Mouse (Mus musculus): ENCODE measurements around the gene Retreg1.

Retreg1 gene

DNA sequence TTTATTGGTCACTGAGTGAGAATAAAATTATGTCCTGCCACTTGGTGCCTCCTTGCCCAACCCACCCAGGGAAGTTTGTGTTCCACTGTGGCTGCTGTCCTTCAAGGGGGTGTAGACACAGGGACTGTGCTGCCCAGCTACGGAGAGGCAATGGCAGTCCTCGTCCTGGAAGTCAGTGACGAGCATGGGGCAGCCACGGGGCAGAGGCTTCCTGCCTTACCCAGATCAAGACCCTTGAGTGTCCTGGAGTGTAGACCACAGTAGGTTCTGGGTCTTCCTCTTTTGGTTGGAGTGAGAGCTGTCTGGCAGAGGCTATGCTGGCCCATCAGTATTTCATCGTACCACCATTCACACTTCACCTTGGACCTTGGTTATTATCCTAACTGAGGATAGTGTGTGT is 37.2 kb downstream of the Retreg1 start:
- no peak for DNase-seq (ENCODE audit: low spot score in 2 of 2)

DNA sequence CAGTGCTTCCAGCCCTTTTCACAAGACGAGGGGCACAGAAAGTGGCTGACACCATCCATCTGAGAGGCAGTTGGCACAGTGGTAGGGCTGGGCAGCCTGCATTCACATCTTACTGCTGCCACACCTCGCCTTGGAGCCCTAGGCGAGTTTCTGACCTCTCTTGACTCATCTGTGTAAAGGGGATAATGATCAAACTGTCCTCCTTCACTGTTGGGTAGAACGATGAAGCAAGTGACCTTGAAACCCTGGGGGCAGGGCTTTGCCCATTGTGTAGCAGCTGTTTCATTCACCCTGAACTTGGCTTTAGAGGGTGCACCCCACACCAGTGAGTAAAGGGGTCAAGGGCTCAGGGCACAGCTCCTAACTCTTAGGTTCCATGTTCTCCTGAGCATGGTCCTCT is 39.0 kb downstream of the Retreg1 start:
- no peak for DNase-seq (ENCODE audit: low spot score in 2 of 2)

DNA sequence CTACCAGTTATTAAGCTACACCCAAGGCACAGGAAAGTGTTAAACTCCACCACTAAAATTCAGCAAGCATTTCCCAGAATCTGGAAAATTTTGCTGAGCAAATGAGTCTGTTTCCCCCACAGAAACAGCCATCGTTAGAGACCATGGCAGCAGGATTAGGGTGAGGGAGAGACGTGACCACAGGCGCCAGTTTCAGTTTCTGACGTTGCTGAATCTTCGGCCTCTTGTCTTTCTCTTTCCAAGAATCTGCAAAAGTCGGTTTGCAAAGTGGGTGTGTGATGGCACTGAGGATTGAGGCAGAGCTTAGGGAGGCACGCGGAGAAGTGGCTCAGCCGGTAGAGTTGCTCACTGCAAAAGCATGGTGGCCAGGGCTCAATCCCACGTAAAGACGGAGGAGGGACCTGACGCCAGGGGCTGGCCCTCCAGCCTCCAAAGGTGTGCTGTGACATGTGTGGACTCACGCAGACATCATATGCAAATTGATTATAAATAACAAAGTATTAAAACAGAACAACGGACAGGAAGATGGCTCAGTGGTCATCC is 41.5 kb downstream of the Retreg1 start:
- DNase-seq (ENCODE audit: low spot score in 2 of 2) = no peak

DNA sequence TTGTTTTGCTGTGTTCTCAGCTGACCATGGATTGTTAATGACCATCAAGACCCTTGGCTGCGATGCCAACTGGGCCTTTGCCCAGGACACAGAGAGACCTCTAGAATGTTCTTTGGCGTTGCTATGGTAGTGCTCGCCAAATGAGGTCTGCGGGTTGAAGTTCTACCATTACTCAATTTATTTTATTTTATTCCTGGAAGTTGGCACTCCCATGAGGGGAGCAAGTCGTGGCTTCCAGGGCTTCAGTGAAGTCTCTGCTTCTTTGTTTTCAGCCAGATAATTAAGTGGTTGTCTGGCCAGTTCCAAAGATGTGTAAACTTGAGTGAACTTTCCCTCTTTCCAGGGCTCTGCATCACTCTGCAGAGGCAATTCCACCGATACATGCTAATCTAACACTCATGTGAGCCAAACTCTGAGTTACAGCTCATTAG is 43.6 kb downstream of the Retreg1 start:
- peak; percentile 86 for DNase-seq (ENCODE audit: low spot score in 2 of 2)

DNA sequence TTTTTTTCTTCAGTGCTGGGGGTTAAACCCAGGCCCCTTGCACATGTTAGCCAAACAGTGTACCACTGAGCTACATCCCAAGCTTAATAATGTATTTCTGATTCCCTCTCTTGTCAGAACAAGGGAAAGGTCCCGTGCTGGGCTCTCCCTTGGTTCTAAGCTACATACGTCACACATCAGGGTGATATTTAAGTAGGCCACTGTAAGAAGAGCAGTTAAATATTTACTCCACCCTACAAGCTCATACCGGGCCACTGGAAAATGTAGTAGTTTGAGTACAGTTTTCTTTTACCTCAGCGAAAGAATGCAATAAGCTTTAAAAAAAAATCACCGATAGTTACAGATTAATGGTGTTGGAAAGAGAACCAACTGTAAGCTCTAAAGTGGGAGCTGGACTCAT is 46.9 kb downstream of the Retreg1 start:
- DNase-seq (ENCODE audit: low spot score in 2 of 2) = no peak

GRCm38 (mm10) chr15:25891556-25891955 is 48.6 kb downstream of the Retreg1 start:
- DNase-seq (ENCODE audit: low spot score in 2 of 2) = peak; percentile 55 to 58

GRCm38 (mm10) chr15:25893327-25893726 is 50.3 kb downstream of the Retreg1 start:
- DNase-seq (ENCODE audit: low spot score in 2 of 2) = no peak

- DNase-seq (ENCODE audit: low spot score in 2 of 2) = no peak
Observed at GRCm38 (mm10) chr15:25896783-25897182, 53.8 kb downstream of the Retreg1 start.

GRCm38 (mm10) chr15:25897617-25898016 is 54.6 kb downstream of the Retreg1 start:
- DNase-seq (ENCODE audit: low spot score in 2 of 2) = no peak

DNA sequence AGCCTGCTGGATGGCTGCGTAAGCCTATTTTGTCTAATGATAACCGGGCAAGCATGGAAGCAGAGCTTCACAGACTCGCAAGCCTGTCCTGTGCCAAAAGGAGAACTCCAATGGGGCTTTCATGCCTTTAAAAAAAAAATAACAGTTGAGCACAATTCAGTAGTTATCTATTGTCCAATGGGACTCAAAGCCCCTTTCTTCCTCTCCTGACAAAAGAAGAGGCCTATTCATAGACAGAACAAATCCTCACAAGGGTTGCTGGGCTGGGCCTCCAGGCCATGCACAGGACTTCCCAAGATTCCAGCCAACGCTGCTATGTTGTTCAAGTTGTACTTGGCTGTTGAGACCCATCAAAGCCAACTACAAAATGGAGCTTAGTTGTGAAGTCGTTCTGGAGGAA is 56.0 kb downstream of the Retreg1 start:
- no peak for DNase-seq (ENCODE audit: low spot score in 2 of 2)

- DNase-seq (ENCODE audit: low spot score in 2 of 2) = peak in 1 of 2 experiments; percentile 72
Observed at GRCm38 (mm10) chr15:25900540-25900939, 57.6 kb downstream of the Retreg1 start.

GRCm38 (mm10) chr15:25902931-25903615 is 60.1 kb downstream of the Retreg1 start:
- no peak for DNase-seq (ENCODE audit: low spot score in 2 of 2)

- no peak for DNase-seq (ENCODE audit: low spot score in 2 of 2)
Observed at GRCm38 (mm10) chr15:25904435-25905021, 61.5 kb downstream of the Retreg1 start.

GRCm38 (mm10) chr15:25909783-25910494 is 67.0 kb downstream of the Retreg1 start:
- no peak for DNase-seq (ENCODE audit: low spot score in 2 of 2)

GRCm38 (mm10) chr15:25910495-25910865 is 67.5 kb downstream of the Retreg1 start:
- DNase-seq (ENCODE audit: low spot score in 2 of 2) = no peak

DNA sequence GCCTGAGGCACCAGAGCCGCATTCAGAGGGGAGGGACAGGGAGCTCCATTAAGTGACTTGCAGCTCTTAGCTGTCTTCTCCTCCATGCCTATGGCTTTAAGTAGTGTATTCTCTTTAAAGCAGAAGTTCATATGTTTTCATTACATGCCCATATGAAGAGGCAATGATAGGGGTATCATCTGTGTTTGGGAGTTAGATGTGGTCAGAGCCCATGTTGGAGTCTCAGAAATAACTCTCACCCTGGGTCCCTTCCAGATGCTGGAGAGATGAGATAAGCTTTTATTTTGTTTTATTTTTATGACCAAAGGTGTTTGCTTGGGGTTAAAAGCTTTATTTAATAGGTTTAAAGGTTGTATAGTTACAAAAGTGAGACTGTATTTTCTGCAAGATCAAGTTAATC is 67.9 kb downstream of the Retreg1 start:
- no peak for DNase-seq (ENCODE audit: low spot score in 2 of 2)

- DNase-seq (ENCODE audit: low spot score in 2 of 2) = no peak
Observed at GRCm38 (mm10) chr15:25912911-25913310, 69.9 kb downstream of the Retreg1 start.

DNA sequence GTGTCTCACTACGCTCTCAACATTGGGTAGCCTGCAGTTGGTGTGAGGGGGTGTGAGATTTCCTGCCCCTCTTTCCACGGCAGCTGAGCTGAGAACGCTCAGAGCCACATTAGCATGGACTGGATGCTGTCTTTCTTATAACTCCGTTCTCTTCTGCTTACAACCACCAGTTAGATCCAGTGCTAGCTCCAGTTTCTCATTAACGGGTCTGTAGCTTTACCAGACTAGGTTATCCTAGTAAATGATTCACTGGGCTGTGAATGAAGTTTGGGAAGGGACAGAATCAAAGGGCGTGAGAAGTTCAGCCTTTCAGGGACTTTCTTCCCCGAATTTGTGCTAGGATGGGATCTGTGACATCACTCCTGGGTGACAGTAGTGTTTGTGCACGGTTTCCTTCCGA is 70.7 kb downstream of the Retreg1 start:
- no peak for DNase-seq (ENCODE audit: low spot score in 2 of 2)

GRCm38 (mm10) chr15:25914160-25914559 is 71.2 kb downstream of the Retreg1 start:
- DNase-seq (ENCODE audit: low spot score in 2 of 2) = no peak

- DNase-seq (ENCODE audit: low spot score in 2 of 2) = no peak
Observed at GRCm38 (mm10) chr15:25915013-25915412, 72.0 kb downstream of the Retreg1 start.

- no peak for DNase-seq (ENCODE audit: low spot score in 2 of 2)
Observed at GRCm38 (mm10) chr15:25915574-25916205, 72.7 kb downstream of the Retreg1 start.

- no peak for DNase-seq (ENCODE audit: low spot score in 2 of 2)
Observed at GRCm38 (mm10) chr15:25916252-25916651, 73.3 kb downstream of the Retreg1 start.

All from right cerebral cortex, postnatal 10 days (tissue).